Mouse (Mus musculus): ENCODE measurements around the gene Ripor3.

GRCm38 (mm10) chr2:167993260-167993659 is 17.2 kb downstream of the Ripor3 start:
- TF ChIP-seq CTCF (IDR thresholded peaks at IDR 0.05; ENCODE audit: extremely low read depth, insufficient read length, insufficient replicate concordance, low read depth, low read length) (no peak), POLR2A (IDR thresholded peaks at IDR 0.05; ENCODE audit: low read depth, low read length) (no peak)
